Mouse (Mus musculus): ENCODE results near the gene Lpin2. TPM values are rescaled to one million over a fixed set of nuclear protein-coding genes. Genes with fewer than 3 reads are reported as not detected.

Gene Lpin2
- total and polyA plus RNA-seq, 3 experiments, result 22.4 to 32.1 TPM; not detected in 1

- H3K9me3 ChIP-seq (replicated peaks; ENCODE audit: insufficient read depth, low read length), result no peaks in the 10 kb centered on the region
- H3K9ac ChIP-seq (ENCODE audit: control insufficient read depth, low read depth, low read length, poor library complexity, severe bottlenecking), result no peak overlapping the region
- peaks cover 3 to 6% of the 10 kb centered on the region in 2 experiments; a peak in 3 of 4 replicates for H3K4me1 ChIP-seq (ENCODE audit: control insufficient read depth in 1 of 2, insufficient read depth in 2 of 2, low read length in 2 of 2)
- TF ChIP-seq POLR2AphosphoS2 (IDR thresholded peaks at IDR 0.05; ENCODE audit: low read length), result no peak
- TF ChIP-seq TCF12 (IDR thresholded peaks at IDR 0.05; ENCODE audit: low read depth, low read length), result no peak
- no peak for TF ChIP-seq GABPA (IDR thresholded peaks at IDR 0.05; ENCODE audit: low read depth, low read length)
- no peak for TF ChIP-seq ELF1 (IDR thresholded peaks at IDR 0.05; ENCODE audit: low read depth, low read length)
- no peak for TF ChIP-seq POLR2AphosphoS5 (IDR thresholded peaks at IDR 0.05; ENCODE audit: borderline replicate concordance, low read depth, low read length)
- no peak for TF ChIP-seq MAFK (IDR thresholded peaks at IDR 0.05; ENCODE audit: borderline replicate concordance, low read depth, low read length)
- no peak for TF ChIP-seq HCFC1 (IDR thresholded peaks at IDR 0.05; ENCODE audit: low read depth, low read length)
- no peak for TF ChIP-seq GATA1 (IDR thresholded peaks at IDR 0.05; ENCODE audit: low read depth, low read length)
- TF ChIP-seq MXI1 (IDR thresholded peaks at IDR 0.05; ENCODE audit: low read depth, low read length), result no peak
- no peak overlapping the region for H3K4me3 ChIP-seq (ENCODE audit: control insufficient read depth in 1 of 2, insufficient read depth in 1 of 2, low read depth in 2 of 2, low read length in 2 of 2)
- H3K79me2 ChIP-seq (ENCODE audit: control insufficient read depth, insufficient read depth, low read length, poor library complexity), result peaks cover 2% of the 10 kb centered on the region; the same call in 1 of the 2 replicates
- DNase-seq (ENCODE audit: low read depth, low spot score), result no peak
- H3K27ac ChIP-seq (ENCODE audit: control insufficient read depth, low read depth, low read length), result no peak overlapping the region
- peaks cover 6 to 8% of the 10 kb centered on the region in 2 experiments for H3K36me3 ChIP-seq (ENCODE audit: control insufficient read depth in 1 of 2, insufficient read depth in 2 of 2, low read length in 2 of 2)
- no peaks in the 10 kb centered on the region for H3K27me3 ChIP-seq (ENCODE audit: control insufficient read depth in 1 of 2, insufficient read depth in 2 of 2, low read length in 2 of 2)
These were observed 91.5 kb downstream of the Lpin2 start for GRCm38 (mm10) chr17:71273901-71274300.

DNA sequence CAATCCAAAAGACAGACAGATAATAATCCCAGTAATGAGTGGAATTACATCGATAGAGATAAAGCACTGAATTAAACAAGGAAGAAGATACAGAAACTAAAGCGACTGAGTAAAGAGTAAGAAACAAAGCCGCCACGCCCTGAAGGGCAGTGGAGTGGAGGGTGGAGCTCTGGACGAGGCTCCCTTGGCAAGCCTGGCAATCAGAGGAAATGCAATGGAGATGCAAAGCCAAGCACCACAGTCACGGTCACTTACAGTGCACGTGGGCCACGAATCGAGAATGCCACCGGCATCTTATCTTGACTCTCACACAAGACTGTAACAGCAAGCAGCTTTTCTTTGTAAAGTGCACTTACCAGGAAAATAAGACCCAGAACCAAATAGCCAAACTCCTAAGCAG lies 94.4 kb downstream of the Lpin2 start:
- H3K9ac ChIP-seq (ENCODE audit: control insufficient read depth, low read depth, low read length, poor library complexity, severe bottlenecking), result no peak overlapping the region
- H3K36me3 ChIP-seq (ENCODE audit: control insufficient read depth in 1 of 2, insufficient read depth in 2 of 2, low read length in 2 of 2), result peaks cover 0 to 8% of the 10 kb centered on the region in 2 experiments; a peak in 3 of 4 replicates
- DNase-seq (ENCODE audit: low read depth, low spot score), result no peak
- H3K4me1 ChIP-seq (ENCODE audit: control insufficient read depth in 1 of 2, insufficient read depth in 2 of 2, low read length in 2 of 2), result peaks cover 0 to 4% of the 10 kb centered on the region in 2 experiments; a peak in 2 of 4 replicates
- no peak overlapping the region for H3K4me3 ChIP-seq (ENCODE audit: control insufficient read depth in 1 of 2, insufficient read depth in 1 of 2, low read depth in 2 of 2, low read length in 2 of 2)
- H3K79me2 ChIP-seq (ENCODE audit: control insufficient read depth, insufficient read depth, low read length, poor library complexity), result no peaks in the 10 kb centered on the region; the same call in 1 of the 2 replicates
- H3K27ac ChIP-seq (ENCODE audit: control insufficient read depth, low read depth, low read length), result no peak overlapping the region
- H3K27me3 ChIP-seq (ENCODE audit: control insufficient read depth in 1 of 2, insufficient read depth in 2 of 2, low read length in 2 of 2), result no peaks in the 10 kb centered on the region
- TF ChIP-seq RCOR1 (IDR thresholded peaks at IDR 0.05; ENCODE audit: low read depth, low read length), result no peak
- no peak for TF ChIP-seq MYC (IDR thresholded peaks at IDR 0.05; ENCODE audit: low read depth, low read length)
- TF ChIP-seq GATA1 (IDR thresholded peaks at IDR 0.05; ENCODE audit: low read depth, low read length), result no peak
- TF ChIP-seq POLR2AphosphoS5 (IDR thresholded peaks at IDR 0.05; ENCODE audit: borderline replicate concordance, low read depth, low read length), result no peak
- no peak for TF ChIP-seq BHLHE40 (IDR thresholded peaks at IDR 0.05; ENCODE audit: borderline replicate concordance, low read depth, low read length)
- no peak for TF ChIP-seq TCF12 (IDR thresholded peaks at IDR 0.05; ENCODE audit: low read depth, low read length)
- no peak for TF ChIP-seq ETS1 (IDR thresholded peaks at IDR 0.05; ENCODE audit: low read depth, low read length)
- no peak for TF ChIP-seq CTCF (IDR thresholded peaks at IDR 0.05 in 2 of 3, conservative IDR thresholded peaks at IDR 0.05 in 1 of 3; ENCODE audit: control insufficient read depth in 1 of 3, insufficient read depth in 1 of 3, low read depth in 2 of 3, low read length in 3 of 3, poor library complexity in 1 of 3, severe bottlenecking in 1 of 3)
- no peak for TF ChIP-seq ZNF384 (IDR thresholded peaks at IDR 0.05; ENCODE audit: low read depth, low read length)
- TF ChIP-seq TBP (IDR thresholded peaks at IDR 0.05; ENCODE audit: low read depth, low read length), result no peak
- no peak for TF ChIP-seq NRF1 (IDR thresholded peaks at IDR 0.05; ENCODE audit: insufficient read depth, low read depth, low read length, poor library complexity, severe bottlenecking)
- TF ChIP-seq CHD1 (IDR thresholded peaks at IDR 0.05; ENCODE audit: low read depth, low read length), result no peak
- no peak for TF ChIP-seq ZC3H11A (IDR thresholded peaks at IDR 0.05; ENCODE audit: low read depth, low read length)
- no peak for TF ChIP-seq HCFC1 (IDR thresholded peaks at IDR 0.05; ENCODE audit: low read depth, low read length)
- no peaks in the 10 kb centered on the region for H3K9me3 ChIP-seq (replicated peaks; ENCODE audit: insufficient read depth, low read length)
